Mouse (Mus musculus) neural tube, embryonic 13.5 days (tissue): ENCODE results near the gene Lrrc25. TPM values are rescaled to one million over a fixed set of nuclear protein-coding genes. Genes with fewer than 3 reads are reported as not detected.

Source experiments
- ATAC-seq: fragments of 200-750 bp; cut with Nextera tagmentation; 2 replicates; pipeline ENCODE4 v1.8.0; 2017; ENCODE audit warnings: low read depth, mild to moderate bottlenecking, moderate TSS enrichment, moderate library complexity
- H3K27ac ChIP-seq: fragments of 300-500 bp; sonication (generic); replicated peaks from 2 replicates; pipeline ENCODE4 v1.5.1; 2015; ENCODE audit warnings: moderate library complexity, mild to moderate bottlenecking, inconsistent platforms
- H3K27me3 ChIP-seq: fragments of 300-500 bp; sonication (generic); 2 replicates; pipeline ENCODE4 v1.6.1; 2015; ENCODE audit warnings: mild to moderate bottlenecking, inconsistent platforms
- H3K36me3 ChIP-seq: fragments of 300-500 bp; sonication (generic); 2 replicates; pipeline ENCODE4 v1.6.1; 2015; ENCODE audit warnings: mild to moderate bottlenecking, inconsistent platforms
- H3K4me1 ChIP-seq: fragments of 300-500 bp; sonication (generic); replicated peaks from 2 replicates; pipeline ENCODE4 v1.6.1; 2015; ENCODE audit warnings: inconsistent platforms
- H3K4me2 ChIP-seq: fragments of 300-500 bp; sonication (generic); 2 replicates; pipeline ENCODE4 v1.6.1; 2015; ENCODE audit warnings: inconsistent platforms, mild to moderate bottlenecking, moderate library complexity
- H3K4me3 ChIP-seq: fragments of 300-500 bp; sonication (generic); 2 replicates; pipeline ENCODE4 v1.5.1; 2015; ENCODE audit warnings: mild to moderate bottlenecking, inconsistent platforms
- H3K9ac ChIP-seq: fragments of 300-500 bp; sonication (generic); 2 replicates; pipeline ENCODE4 v1.6.1; 2015; ENCODE audit warnings: moderate library complexity, mild to moderate bottlenecking, inconsistent platforms
- H3K9me3 ChIP-seq: fragments of 300-500 bp; sonication (generic); 2 replicates; pipeline ENCODE4 v1.6.1; 2016; ENCODE audit warnings: inconsistent platforms
- WGBS: fragments of 180-500 bp; shearing (Covaris S2); methylation state at CpG from one replicate; pipeline ENCODE4 v1.1.7; 2015; 5-methylcytosine and 5-hydroxymethylcytosine counted together
- polyA plus RNA-seq: library from polyadenylated mRNA; unstranded; fragments of >200 nt; fragmentation: Nextera tagmentation; extraction: Ambion mirVana; gene quantifications from 2 replicates; pipeline ENCODE4 v1.2.1, GENCODE M21; 2015

Lrrc25 gene
- polyA plus RNA-seq, 1 experiment from 2014 or later, result 1.5 TPM

- peak; percentile 81 for ATAC-seq
- H3K27ac ChIP-seq, result peak within 1 kb of the TSS; percentile 75
- under 1% methylated on average over 40 of the region's 40 CpGs for WGBS
- peak within 1 kb of the TSS; percentile 67 for H3K4me3 ChIP-seq
- peaks cover 47% of the 10 kb centered on the region for H3K36me3 ChIP-seq
- peaks cover 15% of the 10 kb centered on the region for H3K27me3 ChIP-seq
- peaks cover 59% of the 10 kb centered on the region for H3K4me1 ChIP-seq
- peak within 1 kb of the TSS; percentile 99 for H3K4me2 ChIP-seq
- peak within 1 kb of the TSS; percentile 80 for H3K9ac ChIP-seq
- no peaks in the 10 kb centered on the region for H3K9me3 ChIP-seq
Observed at GRCm38 (mm10) chr8:70593961-70594609, 21.9 kb upstream of the Lrrc25 start, which contains the start of gene Isyna1. Gene Isyna1 (plus strand): TSS chr8:70594373.

GRCm38 (mm10) chr8:70594621-70595564 lies 21.1 kb upstream of the Lrrc25 start:
- peaks cover 15% of the 10 kb centered on the region for H3K27me3 ChIP-seq
- peak overlapping the region; percentile 80 for H3K9ac ChIP-seq
- H3K9me3 ChIP-seq, result no peaks in the 10 kb centered on the region
- peak; percentile 15 for ATAC-seq
- H3K4me2 ChIP-seq, result peak overlapping the region; percentile 99
- H3K4me1 ChIP-seq, result peaks cover 67% of the 10 kb centered on the region
- 10% methylated on average over 82 of the region's 82 CpGs for WGBS
- peak overlapping the region; percentile 75 for H3K27ac ChIP-seq
- H3K4me3 ChIP-seq, result peak overlapping the region; percentile 67
- peaks cover 39% of the 10 kb centered on the region for H3K36me3 ChIP-seq

GRCm38 (mm10) chr8:70595811-70596210 lies 20.1 kb upstream of the Lrrc25 start:
- Histone ChIP-seq H3K4me3 (0 out of 2 replicates have a peak overlapping the region, but pooled peaks have one; percentile 0), H3K27ac (no peak overlapping the region), H3K9me3 (no peaks in the 10 kb centered on the region), H3K4me2 (peak overlapping the region; percentile 99; the same call in 1 of the 2 replicates), H3K4me1 (peaks cover 76% of the 10 kb centered on the region), H3K9ac (no peak overlapping the region), H3K27me3 (peaks cover 15% of the 10 kb centered on the region), H3K36me3 (peaks cover 30% of the 10 kb centered on the region)
- 95% methylated on average over 12 of the region's 12 CpGs for WGBS
- ATAC-seq, result no peak

- 0 out of 2 replicates have a peak overlapping the region, but pooled peaks have one; percentile 0 for H3K4me3 ChIP-seq
- H3K27me3 ChIP-seq, result peaks cover 15% of the 10 kb centered on the region
- no peaks in the 10 kb centered on the region for H3K9me3 ChIP-seq
- no peak overlapping the region for H3K27ac ChIP-seq
- H3K4me2 ChIP-seq, result no peak overlapping the region; the same call in 1 of the 2 replicates
- H3K4me1 ChIP-seq, result peaks cover 80% of the 10 kb centered on the region
- 92% methylated on average over 18 of the region's 18 CpGs for WGBS
- no peak overlapping the region for H3K9ac ChIP-seq
- no peak for ATAC-seq
- H3K36me3 ChIP-seq, result peaks cover 27% of the 10 kb centered on the region
Observed at GRCm38 (mm10) chr8:70596216-70596615, 19.7 kb upstream of the Lrrc25 start.

- peaks cover 87% of the 10 kb centered on the region for H3K4me1 ChIP-seq
- H3K27me3 ChIP-seq, result peaks cover 15% of the 10 kb centered on the region
- H3K4me2 ChIP-seq, result peak overlapping the region; percentile 75
- ATAC-seq, result no peak
- H3K9me3 ChIP-seq, result no peaks in the 10 kb centered on the region
- 86% methylated on average over 17 of the region's 17 CpGs for WGBS
- H3K27ac ChIP-seq, result no peak overlapping the region
- H3K4me3 ChIP-seq, result no peak overlapping the region; the same call in 1 of the 2 replicates
- H3K36me3 ChIP-seq, result peaks cover 20% of the 10 kb centered on the region
- H3K9ac ChIP-seq, result 0 out of 2 replicates have a peak overlapping the region, but pooled peaks have one; percentile 79
Observed at GRCm38 (mm10) chr8:70596775-70597416, 19.1 kb upstream of the Lrrc25 start.

- peak overlapping the region; percentile 43 for H3K4me3 ChIP-seq
- no peak for ATAC-seq
- peak overlapping the region; percentile 68 for H3K27ac ChIP-seq
- peaks cover 91% of the 10 kb centered on the region for H3K4me1 ChIP-seq
- H3K36me3 ChIP-seq, result peaks cover 23% of the 10 kb centered on the region
- H3K4me2 ChIP-seq, result peak overlapping the region; percentile 75
- H3K9ac ChIP-seq, result peak overlapping the region; percentile 79
- WGBS, result 8% methylated on average over 54 of the region's 68 CpGs
- peaks cover 15% of the 10 kb centered on the region for H3K27me3 ChIP-seq
- H3K9me3 ChIP-seq, result no peaks in the 10 kb centered on the region
Observed at GRCm38 (mm10) chr8:70597417-70598272, 18.3 kb upstream of the Lrrc25 start.

GRCm38 (mm10) chr8:70598283-70598682 lies 17.7 kb upstream of the Lrrc25 start:
- peaks cover 15% of the 10 kb centered on the region for H3K27me3 ChIP-seq
- peak overlapping the region; percentile 79 for H3K9ac ChIP-seq
- H3K4me1 ChIP-seq, result peaks cover 90% of the 10 kb centered on the region
- under 1% methylated on average over 29 of the region's 29 CpGs for WGBS
- peak; percentile 32 for ATAC-seq
- no peaks in the 10 kb centered on the region for H3K9me3 ChIP-seq
- H3K4me3 ChIP-seq, result peak overlapping the region; percentile 43
- H3K36me3 ChIP-seq, result peaks cover 29% of the 10 kb centered on the region
- H3K4me2 ChIP-seq, result peak overlapping the region; percentile 75
- peak overlapping the region; percentile 68 for H3K27ac ChIP-seq

- peak overlapping the region; percentile 56 for H3K9ac ChIP-seq
- H3K9me3 ChIP-seq, result no peaks in the 10 kb centered on the region
- H3K4me1 ChIP-seq, result peaks cover 86% of the 10 kb centered on the region
- H3K4me2 ChIP-seq, result peak overlapping the region; percentile 75
- WGBS, result 12% methylated on average over 10 of the region's 10 CpGs
- peaks cover 15% of the 10 kb centered on the region for H3K27me3 ChIP-seq
- H3K4me3 ChIP-seq, result peak overlapping the region; percentile 43
- no peak for ATAC-seq
- peaks cover 29% of the 10 kb centered on the region for H3K36me3 ChIP-seq
- H3K27ac ChIP-seq, result peak overlapping the region; percentile 39; the same call in 1 of the 2 replicates
Observed at GRCm38 (mm10) chr8:70598722-70599121, 17.2 kb upstream of the Lrrc25 start.

GRCm38 (mm10) chr8:70599507-70600290 lies 16.3 kb upstream of the Lrrc25 start:
- Histone ChIP-seq H3K36me3 (peaks cover 29% of the 10 kb centered on the region), H3K9ac (no peak overlapping the region), H3K27me3 (peaks cover 15% of the 10 kb centered on the region), H3K4me2 (no peak overlapping the region), H3K4me3 (no peak overlapping the region), H3K27ac (no peak overlapping the region; the same call in 1 of the 2 replicates), H3K4me1 (peaks cover 86% of the 10 kb centered on the region), H3K9me3 (no peaks in the 10 kb centered on the region)
- WGBS, result 83% methylated on average over 12 of the region's 12 CpGs
- ATAC-seq, result no peak

GRCm38 (mm10) chr8:70600473-70601270 lies 15.3 kb upstream of the Lrrc25 start:
- H3K9me3 ChIP-seq, result no peaks in the 10 kb centered on the region

More at GRCm38 (mm10) chr8:70600473-70601270, 15.3 kb upstream of the Lrrc25 start:
- H3K27ac ChIP-seq, result peak overlapping the region; percentile 89
- H3K4me3 ChIP-seq, result peak overlapping the region; percentile 13
- 17% methylated on average over 10 of the region's 10 CpGs for WGBS
- H3K9ac ChIP-seq, result peak overlapping the region; percentile 52
- peaks cover 85% of the 10 kb centered on the region for H3K4me1 ChIP-seq
- H3K27me3 ChIP-seq, result peaks cover 12% of the 10 kb centered on the region
- peaks cover 28% of the 10 kb centered on the region for H3K36me3 ChIP-seq
- peak; percentile 7; the same call in 1 of the 2 replicates for ATAC-seq
- H3K4me2 ChIP-seq, result peak overlapping the region; percentile 52
